Mouse (Mus musculus): ENCODE data around the gene Gmds. TPM values are rescaled to one million over a fixed set of nuclear protein-coding genes. Genes with fewer than 3 reads are reported as not detected.

Gene Gmds
- polyA plus RNA-seq, 1 experiment = 11.3 TPM

DNA sequence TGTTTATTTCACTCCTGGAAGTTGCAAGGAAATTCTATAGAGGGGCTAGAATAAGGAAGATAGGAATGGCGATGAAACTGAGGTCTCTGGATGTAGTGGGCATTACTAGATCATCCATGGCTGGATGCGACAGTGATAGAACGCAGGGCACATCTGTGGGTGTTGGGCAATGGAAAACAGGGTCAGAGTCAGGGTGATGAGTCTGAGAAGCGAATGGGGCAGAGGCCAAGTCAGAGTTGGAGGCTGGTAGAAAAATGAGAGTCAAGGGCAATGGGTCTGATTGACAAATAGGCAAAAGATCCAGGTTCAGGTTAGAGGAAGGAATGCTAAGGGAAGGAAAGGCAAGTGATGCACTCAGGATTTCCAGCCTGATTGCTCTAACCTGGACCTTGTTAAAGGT lies 441.0 kb downstream of the Gmds start:
- H3K4me1 ChIP-seq (ENCODE audit: control insufficient read depth, insufficient read depth, low read length) = peaks cover 3% of the 10 kb centered on the region
- H3K4me3 ChIP-seq (ENCODE audit: insufficient read depth, low read length) = no peak overlapping the region
- H3K27ac ChIP-seq (ENCODE audit: insufficient read depth, low read length) = no peak overlapping the region
- no peak for TF ChIP-seq CTCF (IDR thresholded peaks at IDR 0.05; ENCODE audit: extremely low read depth, insufficient read depth, low read length)
- no peak for TF ChIP-seq POLR2A (IDR thresholded peaks at IDR 0.05; ENCODE audit: extremely low read depth, insufficient read depth, low read length)

DNA sequence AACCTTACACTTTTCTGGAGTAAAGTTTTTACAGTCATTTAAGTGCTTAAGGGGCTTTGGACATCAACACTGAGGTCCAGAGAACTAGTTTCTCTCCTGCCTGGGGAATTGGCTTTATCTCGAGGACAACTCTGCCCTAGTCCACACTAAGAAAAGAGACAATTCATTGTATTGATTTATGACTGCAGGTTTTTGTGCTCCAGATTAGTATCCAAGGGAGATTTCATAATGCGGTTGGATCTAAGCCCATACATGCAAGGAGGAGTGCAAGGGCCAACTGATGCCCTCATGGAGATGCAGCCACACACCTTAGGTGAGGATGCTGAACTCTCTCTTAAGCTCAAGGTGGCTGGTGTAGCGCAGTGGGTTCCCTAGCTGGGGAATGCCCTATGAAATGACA lies 444.0 kb downstream of the Gmds start:
- no peak overlapping the region for H3K4me3 ChIP-seq (ENCODE audit: insufficient read depth, low read length)
- H3K27ac ChIP-seq (ENCODE audit: insufficient read depth, low read length) = no peak overlapping the region
- TF ChIP-seq POLR2A (IDR thresholded peaks at IDR 0.05; ENCODE audit: extremely low read depth, insufficient read depth, low read length) = no peak
- TF ChIP-seq CTCF (IDR thresholded peaks at IDR 0.05; ENCODE audit: extremely low read depth, insufficient read depth, low read length) = no peak
- peaks cover 3% of the 10 kb centered on the region for H3K4me1 ChIP-seq (ENCODE audit: control insufficient read depth, insufficient read depth, low read length)

DNA sequence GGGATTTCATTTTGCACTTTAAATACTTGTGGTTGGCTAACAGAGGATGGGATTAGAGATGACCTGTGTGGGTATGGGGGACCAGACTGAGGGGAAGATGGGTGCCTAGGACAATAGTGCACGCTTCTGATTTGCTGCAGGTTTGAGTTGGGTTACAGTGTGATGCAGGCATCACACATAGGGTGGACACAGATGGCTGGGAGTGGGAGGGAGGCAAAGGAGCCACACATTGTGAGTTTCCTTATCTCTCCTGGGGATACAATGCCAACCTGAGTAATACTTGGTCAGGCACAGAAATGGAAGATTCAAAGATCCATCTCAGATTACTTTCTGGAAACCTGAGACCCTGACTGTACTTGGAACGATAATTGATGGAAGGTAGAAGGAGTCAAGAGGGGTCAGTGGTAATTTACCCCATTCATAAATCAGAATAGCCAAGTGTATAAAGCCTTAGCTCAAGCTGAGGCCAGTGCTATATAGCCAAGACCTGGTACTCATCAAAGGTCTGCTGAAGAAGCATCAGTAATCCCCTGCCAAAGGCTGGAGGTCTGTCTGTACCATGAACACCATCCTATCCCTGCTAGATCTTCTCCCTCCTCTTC lies 445.5 kb downstream of the Gmds start:
- no peak overlapping the region for H3K4me3 ChIP-seq (ENCODE audit: insufficient read depth, low read length)
- TF ChIP-seq CTCF (IDR thresholded peaks at IDR 0.05; ENCODE audit: extremely low read depth, insufficient read depth, low read length) (no peak), POLR2A (IDR thresholded peaks at IDR 0.05; ENCODE audit: extremely low read depth, insufficient read depth, low read length) (no peak)
- peaks cover 3% of the 10 kb centered on the region for H3K4me1 ChIP-seq (ENCODE audit: control insufficient read depth, insufficient read depth, low read length)
- H3K27ac ChIP-seq (ENCODE audit: insufficient read depth, low read length) = no peak overlapping the region

DNA sequence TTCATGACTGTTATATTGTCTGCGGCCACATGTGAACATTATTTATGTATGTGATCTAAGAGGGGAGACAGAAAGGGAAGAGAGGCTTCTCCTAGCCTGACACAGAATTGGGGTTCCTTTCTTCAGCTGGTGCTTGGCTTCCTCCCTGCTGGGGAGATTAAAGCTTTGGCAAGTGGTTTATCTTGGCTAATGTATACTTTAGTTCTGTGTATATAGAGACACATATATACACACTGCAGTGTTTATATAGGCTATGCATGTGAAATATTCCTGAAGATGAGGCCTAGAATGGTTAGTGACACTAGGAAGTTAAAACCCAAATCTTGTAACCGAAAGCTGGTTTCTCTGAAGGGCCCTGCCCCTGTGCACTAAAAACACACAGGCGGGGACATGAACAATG lies 450.0 kb downstream of the Gmds start:
- Histone ChIP-seq H3K27ac (ENCODE audit: insufficient read depth, low read length) (no peak overlapping the region), H3K4me1 (ENCODE audit: control insufficient read depth, insufficient read depth, low read length) (peaks cover 3% of the 10 kb centered on the region), H3K4me3 (ENCODE audit: insufficient read depth, low read length) (no peak overlapping the region)
- TF ChIP-seq CTCF (IDR thresholded peaks at IDR 0.05; ENCODE audit: extremely low read depth, insufficient read depth, low read length) = no peak
- TF ChIP-seq POLR2A (IDR thresholded peaks at IDR 0.05; ENCODE audit: extremely low read depth, insufficient read depth, low read length) = no peak

DNA sequence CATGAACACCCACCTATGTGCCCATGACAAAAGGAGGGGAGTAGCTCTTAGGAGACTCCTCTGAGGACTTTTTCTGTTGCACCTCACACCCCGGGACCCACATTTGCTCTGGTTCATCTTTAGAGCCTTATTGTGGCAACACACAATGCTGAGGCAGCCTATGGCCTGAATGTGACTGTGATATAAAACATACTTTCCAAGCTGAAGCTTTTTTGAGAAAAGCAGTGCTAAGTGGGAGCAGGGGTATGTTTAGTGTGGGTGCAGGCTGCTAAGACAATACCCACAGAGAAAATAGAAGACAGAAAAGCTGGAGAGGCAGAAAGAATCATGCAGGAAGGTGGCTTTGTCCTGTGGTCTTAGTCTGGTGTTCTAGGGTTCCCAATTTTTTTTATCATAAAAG lies 452.8 kb downstream of the Gmds start:
- no peak overlapping the region for H3K4me3 ChIP-seq (ENCODE audit: insufficient read depth, low read length)
- TF ChIP-seq CTCF (IDR thresholded peaks at IDR 0.05; ENCODE audit: extremely low read depth, insufficient read depth, low read length) (no peak), POLR2A (IDR thresholded peaks at IDR 0.05; ENCODE audit: extremely low read depth, insufficient read depth, low read length) (no peak)
- peaks cover 1% of the 10 kb centered on the region; the same call in 1 of the 2 replicates for H3K4me1 ChIP-seq (ENCODE audit: control insufficient read depth, insufficient read depth, low read length)
- no peak overlapping the region for H3K27ac ChIP-seq (ENCODE audit: insufficient read depth, low read length)

DNA sequence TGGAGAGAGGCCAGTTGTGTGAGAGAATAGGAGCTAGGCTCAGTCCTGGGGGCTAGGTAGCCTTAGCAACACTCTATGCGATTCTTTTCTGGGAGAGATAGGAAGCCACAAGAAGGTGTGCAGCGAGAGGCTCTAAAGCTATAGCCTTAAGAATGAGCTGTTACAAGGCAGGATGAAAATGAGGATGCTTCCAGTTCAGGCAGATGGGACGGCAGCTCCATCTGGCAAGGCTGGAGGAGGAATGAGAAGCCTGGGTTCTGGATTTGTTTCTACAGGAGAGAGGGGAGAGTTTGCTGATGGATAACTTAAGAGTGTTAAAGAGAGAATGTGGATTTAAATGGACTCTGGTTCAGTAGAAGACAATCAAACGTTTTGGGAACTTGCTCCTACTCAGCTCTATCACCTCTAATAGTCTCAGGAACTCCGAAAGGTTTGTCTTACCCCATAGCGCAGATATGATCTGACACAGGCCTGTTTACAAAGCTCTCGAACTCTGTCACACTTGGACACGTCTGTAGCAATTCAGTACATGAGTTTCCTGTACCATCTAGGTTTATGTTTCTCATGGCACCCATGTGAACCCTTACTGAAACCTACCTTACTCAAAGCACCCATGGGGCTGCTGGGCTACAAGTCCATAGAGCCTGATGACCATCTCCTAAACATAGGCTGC lies 459.6 kb downstream of the Gmds start:
- peaks cover 5% of the 10 kb centered on the region; the same call in 1 of the 2 replicates for H3K4me1 ChIP-seq (ENCODE audit: control insufficient read depth, insufficient read depth, low read length)
- H3K4me3 ChIP-seq (ENCODE audit: insufficient read depth, low read length) = no peak overlapping the region
- TF ChIP-seq POLR2A (IDR thresholded peaks at IDR 0.05; ENCODE audit: extremely low read depth, insufficient read depth, low read length) (no peak), CTCF (IDR thresholded peaks at IDR 0.05; ENCODE audit: extremely low read depth, insufficient read depth, low read length) (no peak)
- peak overlapping the region; percentile 60; the same call in 1 of the 2 replicates for H3K27ac ChIP-seq (ENCODE audit: insufficient read depth, low read length)

DNA sequence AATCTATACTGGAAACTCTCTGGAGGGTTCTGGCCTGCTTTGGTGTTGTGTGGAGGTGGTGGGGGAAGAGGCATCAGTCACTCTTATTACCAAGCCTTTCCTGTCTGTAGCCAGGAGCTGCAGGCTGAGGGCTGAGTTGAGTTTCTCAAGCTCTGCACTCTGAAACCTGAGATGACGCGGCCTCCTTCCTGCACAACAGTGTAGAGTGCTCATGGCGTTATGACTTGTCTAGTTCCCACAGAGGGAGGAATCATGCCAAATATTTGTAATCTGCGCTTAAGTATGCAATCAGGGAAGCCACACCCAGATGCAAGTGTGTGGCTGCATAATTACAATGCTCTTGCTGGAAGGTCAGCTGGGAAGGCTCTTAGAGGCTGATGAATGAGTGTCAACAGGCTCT lies 461.5 kb downstream of the Gmds start:
- peaks cover 5% of the 10 kb centered on the region; the same call in 1 of the 2 replicates for H3K4me1 ChIP-seq (ENCODE audit: control insufficient read depth, insufficient read depth, low read length)
- TF ChIP-seq CTCF (IDR thresholded peaks at IDR 0.05; ENCODE audit: extremely low read depth, insufficient read depth, low read length) = no peak
- TF ChIP-seq POLR2A (IDR thresholded peaks at IDR 0.05; ENCODE audit: extremely low read depth, insufficient read depth, low read length) = no peak

DNA sequence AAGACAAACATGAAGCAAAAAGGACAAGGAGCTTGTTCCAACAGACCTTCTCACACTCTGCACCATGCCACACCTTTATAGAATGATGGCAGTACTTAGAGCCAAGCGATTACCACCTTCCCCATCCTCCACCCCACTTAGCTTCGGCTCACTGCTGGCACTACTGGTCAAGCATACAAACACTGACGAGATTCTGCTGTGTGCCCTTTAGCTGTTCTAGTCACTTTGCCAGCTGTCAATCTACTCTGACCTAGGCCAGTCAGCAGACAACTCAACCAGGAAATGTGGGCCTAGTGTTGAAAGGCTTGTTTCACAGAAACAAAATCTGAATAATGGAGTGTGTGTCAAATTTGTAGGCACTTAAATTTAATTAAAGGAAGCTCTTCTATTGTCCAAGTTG lies 464.1 kb downstream of the Gmds start:
- TF ChIP-seq CTCF (IDR thresholded peaks at IDR 0.05; ENCODE audit: extremely low read depth, insufficient read depth, low read length) (no peak), POLR2A (IDR thresholded peaks at IDR 0.05; ENCODE audit: extremely low read depth, insufficient read depth, low read length) (no peak)
- Histone ChIP-seq H3K4me3 (ENCODE audit: insufficient read depth, low read length) (no peak overlapping the region), H3K27ac (ENCODE audit: insufficient read depth, low read length) (no peak overlapping the region), H3K4me1 (ENCODE audit: control insufficient read depth, insufficient read depth, low read length) (peaks cover 5% of the 10 kb centered on the region; the same call in 1 of the 2 replicates)

More for the DNA sequence above, 461.5 kb downstream of the Gmds start:
- no peak overlapping the region for H3K27ac ChIP-seq (ENCODE audit: insufficient read depth, low read length)
- H3K4me3 ChIP-seq (ENCODE audit: insufficient read depth, low read length) = no peak overlapping the region

DNA sequence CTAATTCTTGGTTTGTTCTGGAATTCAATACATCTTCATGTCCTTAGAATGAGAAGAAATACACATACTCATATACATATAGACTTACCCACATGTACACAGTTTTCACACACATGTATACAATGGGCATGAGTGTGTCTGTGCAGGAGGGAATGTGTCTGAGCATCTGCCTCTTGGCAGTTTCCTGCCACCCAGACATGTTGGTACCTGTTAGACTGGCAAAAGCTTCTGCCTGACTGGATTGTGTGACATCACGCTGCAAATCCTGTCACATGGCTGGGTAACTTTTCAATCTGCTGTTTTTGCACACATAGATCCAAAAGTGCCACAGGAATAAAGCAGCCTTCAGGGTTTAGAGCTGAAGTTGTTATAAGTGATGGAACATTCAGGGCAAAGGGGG lies 465.3 kb downstream of the Gmds start:
- no peak overlapping the region for H3K4me3 ChIP-seq (ENCODE audit: insufficient read depth, low read length)
- TF ChIP-seq CTCF (IDR thresholded peaks at IDR 0.05; ENCODE audit: extremely low read depth, insufficient read depth, low read length) = no peak
- TF ChIP-seq POLR2A (IDR thresholded peaks at IDR 0.05; ENCODE audit: extremely low read depth, insufficient read depth, low read length) = no peak
- H3K27ac ChIP-seq (ENCODE audit: insufficient read depth, low read length) = no peak overlapping the region
- H3K4me1 ChIP-seq (ENCODE audit: control insufficient read depth, insufficient read depth, low read length) = peaks cover under 1% of the 10 kb centered on the region; the same call in 1 of the 2 replicates

DNA sequence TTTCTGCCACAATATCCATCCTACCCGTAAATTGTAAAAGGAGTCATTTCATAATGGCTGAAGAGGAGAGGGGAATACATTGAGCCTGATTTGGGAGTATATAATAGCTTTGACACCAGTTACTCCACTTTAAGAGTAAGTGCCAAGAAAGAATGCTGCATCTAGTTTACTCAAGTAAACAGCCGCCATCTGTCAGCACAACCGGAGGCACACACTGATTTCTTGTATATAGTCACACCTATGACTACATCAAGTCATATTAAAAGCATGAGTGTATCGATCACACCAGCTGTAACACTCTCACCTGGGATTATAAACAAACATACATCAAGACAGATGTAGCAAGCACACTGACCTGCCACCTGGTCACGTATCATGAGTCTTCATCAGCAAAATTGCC lies 473.8 kb downstream of the Gmds start:
- TF ChIP-seq CTCF (IDR thresholded peaks at IDR 0.05; ENCODE audit: extremely low read depth, insufficient read depth, low read length) = no peak
- no peak for TF ChIP-seq POLR2A (IDR thresholded peaks at IDR 0.05; ENCODE audit: extremely low read depth, insufficient read depth, low read length)
- Histone ChIP-seq H3K4me1 (ENCODE audit: control insufficient read depth, insufficient read depth, low read length) (no peaks in the 10 kb centered on the region), H3K4me3 (ENCODE audit: insufficient read depth, low read length) (no peak overlapping the region), H3K27ac (ENCODE audit: insufficient read depth, low read length) (no peak overlapping the region)
